Mouse (Mus musculus): ENCODE measurements at regions not wholly inside any gene's neighbourhood (a gene's known extent, or its start where the extent isn't known, plus 50 kb on each side); places are given as distances from the start of the nearest gene placed in this dataset.

GRCm38 (mm10) chr5:39557376-39558001, 197.8 kb downstream of the Hs3st1 start:
- no peak for DNase-seq

- DNase-seq = no peak
Measured at GRCm38 (mm10) chr5:39537044-39537443, 218.2 kb downstream of the Hs3st1 start.

- no peak for DNase-seq
Measured at GRCm38 (mm10) chr5:39536351-39536750, 218.9 kb downstream of the Hs3st1 start.

GRCm38 (mm10) chr5:39510246-39510645, 245.0 kb downstream of the Hs3st1 start:
- DNase-seq = no peak

GRCm38 (mm10) chr5:39482756-39483155, 272.5 kb downstream of the Hs3st1 start:
- DNase-seq = no peak

- DNase-seq = peak; percentile 97
Measured at GRCm38 (mm10) chr5:39458116-39458525, 297.2 kb downstream of the Hs3st1 start.

GRCm38 (mm10) chr5:39453706-39454105, 301.6 kb downstream of the Hs3st1 start:
- no peak for DNase-seq

- DNase-seq = no peak
Measured at GRCm38 (mm10) chr5:39440817-39441216, 314.5 kb downstream of the Hs3st1 start.

- DNase-seq = no peak
Measured at GRCm38 (mm10) chr5:39437463-39438201, 317.6 kb downstream of the Hs3st1 start.

GRCm38 (mm10) chr5:39426053-39426452, 329.2 kb downstream of the Hs3st1 start:
- DNase-seq = no peak

- no peak for DNase-seq
Measured at GRCm38 (mm10) chr5:39423720-39424119, 331.6 kb downstream of the Hs3st1 start.

GRCm38 (mm10) chr5:39418795-39419194, 336.5 kb downstream of the Hs3st1 start:
- DNase-seq = peak; percentile 77

- DNase-seq = peak; percentile 17
Measured at GRCm38 (mm10) chr5:39417845-39418154, 337.5 kb downstream of the Hs3st1 start.

- peak; percentile 44 for DNase-seq
Measured at GRCm38 (mm10) chr5:39417121-39417844, 338.0 kb downstream of the Hs3st1 start.

GRCm38 (mm10) chr5:39416597-39417023, 338.7 kb downstream of the Hs3st1 start:
- DNase-seq = no peak

- no peak for DNase-seq
Measured at GRCm38 (mm10) chr5:39412756-39413155, 342.5 kb downstream of the Hs3st1 start.

- DNase-seq = no peak
Measured at GRCm38 (mm10) chr5:39390391-39390987, 364.8 kb downstream of the Hs3st1 start.

- no peak for DNase-seq
Measured at GRCm38 (mm10) chr5:39384410-39384809, 370.9 kb downstream of the Hs3st1 start.

GRCm38 (mm10) chr5:39374199-39374598, 381.1 kb downstream of the Hs3st1 start:
- no peak for DNase-seq

- peak; percentile 54 for DNase-seq
Measured at GRCm38 (mm10) chr5:39348680-39349079, 406.6 kb downstream of the Hs3st1 start.

- no peak for DNase-seq
Measured at GRCm38 (mm10) chr5:39347019-39347418, 408.3 kb downstream of the Hs3st1 start.

GRCm38 (mm10) chr5:39337917-39338316, 417.4 kb downstream of the Hs3st1 start:
- DNase-seq = no peak

- no peak for DNase-seq
Measured at GRCm38 (mm10) chr5:39336484-39336985, 418.7 kb downstream of the Hs3st1 start.
